Mouse (Mus musculus) hindbrain, embryonic 15.5 days (tissue): ENCODE measurements around the gene Dennd1a. TPM values are rescaled to one million over a fixed set of nuclear protein-coding genes. Genes with fewer than 3 reads are reported as not detected.

Source experiments
- ATAC-seq: fragments of 200-750 bp; cut with Nextera tagmentation; 2 replicates; pipeline ENCODE4 v1.8.0; 2017; ENCODE audit warnings: low read depth, moderate number of reproducible peaks, moderate TSS enrichment; ENCODE audit not compliant: low FRiP score
- H3K27ac ChIP-seq: fragments of 300-500 bp; sonication (generic); replicated peaks from 2 replicates; pipeline ENCODE4 v1.5.1; 2015; ENCODE audit warnings: mild to moderate bottlenecking, inconsistent platforms
- H3K27me3 ChIP-seq: fragments of 300-500 bp; sonication (generic); 2 replicates; pipeline ENCODE4 v1.6.1; 2015; ENCODE audit warnings: control low read depth, inconsistent platforms
- H3K36me3 ChIP-seq: fragments of 300-500 bp; sonication (generic); 2 replicates; pipeline ENCODE4 v1.6.1; 2015; ENCODE audit warnings: control low read depth, inconsistent platforms
- H3K4me1 ChIP-seq: fragments of 300-500 bp; sonication (generic); replicated peaks from 2 replicates; pipeline ENCODE4 v1.6.1; 2015; ENCODE audit warnings: control low read depth, inconsistent platforms
- H3K4me2 ChIP-seq: fragments of 300-500 bp; sonication (generic); 2 replicates; pipeline ENCODE4 v1.6.1; 2015; ENCODE audit warnings: moderate library complexity, mild to moderate bottlenecking, inconsistent platforms
- H3K4me3 ChIP-seq: fragments of 300-500 bp; sonication (generic); 2 replicates; pipeline ENCODE4 v1.5.1; 2015; ENCODE audit warnings: mild to moderate bottlenecking, inconsistent platforms
- H3K9ac ChIP-seq: fragments of 300-500 bp; sonication (generic); 2 replicates; pipeline ENCODE4 v1.6.1; 2015; ENCODE audit warnings: inconsistent platforms
- H3K9me3 ChIP-seq: fragments of 300-500 bp; sonication (generic); 2 replicates; pipeline ENCODE4 v1.6.1; 2016; ENCODE audit warnings: control low read depth, inconsistent platforms
- WGBS: fragments of 180-500 bp; shearing (Covaris S2); methylation state at CpG from one replicate; pipeline ENCODE4 v1.1.7; 2015; 5-methylcytosine and 5-hydroxymethylcytosine counted together
- polyA plus RNA-seq: library from polyadenylated mRNA; unstranded; fragments of >200 nt; fragmentation: Nextera tagmentation; extraction: Ambion mirVana; gene quantifications from 2 replicates; pipeline ENCODE4 v1.2.1, GENCODE M21; 2015

Gene Dennd1a
- polyA plus RNA-seq, 1 experiment from 2014 or later = 23.0 TPM

DNA sequence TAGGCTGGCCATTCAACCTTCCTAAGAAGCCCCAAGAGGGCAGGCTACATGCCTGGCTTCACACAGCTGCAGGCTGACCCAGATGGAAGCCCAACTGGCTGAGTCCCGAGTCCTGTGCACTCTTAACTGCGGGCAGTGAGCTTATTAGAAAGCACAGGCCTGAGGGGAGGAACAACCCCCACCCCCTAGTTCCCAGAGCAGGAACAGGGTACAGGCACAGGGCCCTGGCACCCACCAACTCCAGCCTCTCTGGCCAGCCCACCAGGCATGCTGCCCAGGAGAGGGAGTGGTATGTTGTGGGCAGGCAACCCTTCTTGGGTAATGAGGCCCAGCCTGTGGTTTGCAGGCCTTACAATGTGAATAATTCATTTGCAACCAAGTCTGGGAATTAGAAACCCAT lies 518.3 kb downstream of the Dennd1a start:
- H3K4me2 ChIP-seq = no peak overlapping the region
- H3K9ac ChIP-seq = no peak overlapping the region
- H3K9me3 ChIP-seq = no peaks in the 10 kb centered on the region
- 31% methylated on average over 2 of the region's 2 CpGs for WGBS
- H3K36me3 ChIP-seq = no peaks in the 10 kb centered on the region
- H3K27ac ChIP-seq = no peak overlapping the region
- ATAC-seq = peak; percentile 59
- no peaks in the 10 kb centered on the region for H3K27me3 ChIP-seq
- H3K4me3 ChIP-seq = no peak overlapping the region
- H3K4me1 ChIP-seq = peaks cover 45% of the 10 kb centered on the region

DNA sequence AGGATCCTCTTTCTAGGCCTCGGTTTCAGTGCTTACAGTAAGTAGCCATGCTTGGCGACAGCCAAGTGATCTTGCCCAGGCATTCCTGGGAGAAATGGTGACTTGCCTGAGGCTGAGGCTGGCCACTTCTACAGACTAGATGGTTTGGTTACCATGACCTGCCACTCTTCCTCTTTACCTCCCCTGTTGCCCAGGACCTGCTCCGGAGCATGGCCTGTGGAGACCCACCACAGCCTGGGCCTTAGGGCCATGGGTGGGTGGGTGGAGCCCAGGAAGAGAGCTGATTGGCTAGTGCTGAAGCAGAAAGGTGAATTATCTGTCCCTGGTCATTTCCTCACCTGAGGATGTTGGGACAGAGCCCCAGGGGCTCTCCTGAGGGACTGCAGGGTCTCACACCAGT lies 519.5 kb downstream of the Dennd1a start:
- Histone ChIP-seq H3K9me3 (no peaks in the 10 kb centered on the region), H3K4me3 (no peak overlapping the region), H3K9ac (no peak overlapping the region), H3K27me3 (no peaks in the 10 kb centered on the region), H3K27ac (no peak overlapping the region), H3K4me2 (no peak overlapping the region), H3K36me3 (no peaks in the 10 kb centered on the region), H3K4me1 (peaks cover 45% of the 10 kb centered on the region)
- WGBS = 59% methylated on average over 3 of the region's 3 CpGs
- no peak for ATAC-seq

DNA sequence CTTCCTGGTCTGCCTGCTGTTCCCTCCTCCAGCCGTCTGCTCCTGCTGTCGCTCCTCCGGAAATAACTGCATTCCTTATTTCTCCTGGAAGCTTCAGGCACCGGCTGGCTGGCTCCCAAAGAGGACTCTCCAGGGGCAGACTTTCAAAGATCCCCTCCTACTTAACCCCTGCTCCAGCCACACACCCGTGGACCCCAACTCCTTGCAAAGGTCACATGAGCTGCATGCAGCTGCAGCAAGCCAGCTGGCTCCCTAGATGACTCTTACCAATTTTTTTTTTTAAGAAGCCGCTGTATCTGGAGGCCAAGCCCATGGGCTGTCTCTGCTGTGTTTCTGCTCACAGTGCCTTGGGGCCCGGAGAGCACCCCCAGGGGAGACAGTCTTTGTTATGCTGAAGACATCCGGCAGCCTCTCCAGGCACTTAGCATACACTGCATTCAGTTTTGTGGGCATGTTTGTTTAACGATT lies 520.1 kb downstream of the Dennd1a start:
- 3% methylated on average over 9 of the region's 9 CpGs for WGBS
- Histone ChIP-seq H3K4me1 (peaks cover 45% of the 10 kb centered on the region), H3K4me2 (no peak overlapping the region), H3K36me3 (no peaks in the 10 kb centered on the region), H3K9ac (no peak overlapping the region), H3K4me3 (no peak overlapping the region), H3K27me3 (no peaks in the 10 kb centered on the region), H3K9me3 (no peaks in the 10 kb centered on the region), H3K27ac (0 out of 2 replicates have a peak overlapping the region, but pooled peaks have one; percentile 6)
- ATAC-seq = no peak

DNA sequence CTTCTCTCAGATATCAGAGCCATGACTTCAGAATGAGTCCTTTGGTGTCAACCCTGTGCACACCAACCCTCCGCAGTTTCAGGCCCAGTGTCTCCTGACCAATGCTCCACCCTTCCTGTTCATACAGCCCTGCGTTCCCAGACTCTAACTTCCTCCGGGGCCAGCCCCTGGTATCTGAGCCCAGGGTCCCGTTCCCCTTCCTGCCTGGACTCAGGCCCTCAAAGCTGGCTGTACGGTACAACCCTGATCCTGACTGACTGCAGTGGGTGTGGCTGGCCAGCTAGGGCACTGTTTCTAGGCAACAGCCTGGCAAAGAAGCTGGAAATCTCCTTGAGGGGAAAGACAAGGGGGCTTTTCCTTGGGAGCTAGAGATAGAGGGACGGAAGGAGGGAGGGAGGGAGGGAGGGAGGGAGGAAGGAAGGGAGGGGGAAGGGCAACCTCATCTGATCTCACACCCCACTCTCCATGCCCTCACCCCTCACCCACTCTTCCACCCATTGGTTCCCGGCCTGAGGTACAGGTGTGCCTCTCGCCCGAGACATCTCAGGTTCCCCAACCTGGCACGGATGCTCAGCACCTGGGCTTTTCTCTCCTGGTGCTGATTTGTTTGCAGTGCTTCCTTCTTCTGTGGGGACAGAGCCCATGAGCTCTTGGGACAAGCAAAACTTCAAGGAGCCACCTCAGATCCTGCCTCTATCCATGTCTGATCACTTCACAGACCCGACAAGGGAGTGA lies 521.0 kb downstream of the Dennd1a start:
- H3K4me1 ChIP-seq = peaks cover 40% of the 10 kb centered on the region
- no peak overlapping the region for H3K27ac ChIP-seq
- 39% methylated on average over 11 of the region's 11 CpGs for WGBS
- no peak for ATAC-seq
- no peaks in the 10 kb centered on the region for H3K9me3 ChIP-seq
- H3K36me3 ChIP-seq = no peaks in the 10 kb centered on the region
- no peaks in the 10 kb centered on the region for H3K27me3 ChIP-seq
- no peak overlapping the region for H3K4me2 ChIP-seq
- H3K9ac ChIP-seq = no peak overlapping the region
- H3K4me3 ChIP-seq = no peak overlapping the region

DNA sequence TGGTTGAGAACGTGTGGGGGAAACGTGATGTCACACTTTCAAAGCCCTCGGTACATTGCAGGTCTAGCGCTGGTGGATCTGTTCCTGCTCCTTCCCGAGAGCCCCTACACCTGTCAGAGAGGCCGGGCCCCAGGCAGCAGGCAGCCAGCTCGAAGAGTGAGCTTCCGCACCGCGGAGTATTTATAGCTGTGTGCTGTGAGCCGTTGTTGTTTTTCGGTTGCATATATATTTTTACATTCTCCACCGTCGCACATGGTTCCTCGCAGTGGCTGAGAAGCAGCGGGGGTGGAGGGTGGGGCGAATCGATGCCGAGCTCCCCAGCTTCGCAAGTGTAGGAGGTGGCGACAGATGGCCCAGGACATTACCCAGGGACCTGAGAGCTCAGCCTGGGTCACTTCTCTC lies 522.1 kb downstream of the Dennd1a start:
- ATAC-seq = no peak

DNA sequence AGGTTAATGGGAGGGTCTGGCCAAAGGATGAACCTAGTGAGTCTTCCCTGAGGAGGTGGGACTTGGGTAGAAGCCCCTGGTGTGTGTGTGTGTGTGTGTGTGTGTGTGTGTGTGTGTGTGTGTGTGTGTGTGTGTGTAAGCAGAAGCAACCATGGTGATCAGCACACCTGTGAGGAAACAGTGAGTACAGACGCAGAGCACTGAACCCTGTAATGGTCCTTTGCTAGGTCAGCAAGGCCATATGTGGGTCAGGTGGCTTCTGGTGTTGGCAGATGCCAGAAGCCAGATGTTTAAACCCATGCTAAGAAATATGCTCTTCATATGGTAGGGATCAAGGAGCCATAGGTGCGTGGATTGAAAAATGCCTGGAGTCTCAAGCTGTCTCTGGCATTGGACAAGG lies 522.7 kb downstream of the Dennd1a start:
- WGBS = 96% methylated on average over 2 of the region's 2 CpGs

More for the DNA sequence above, 522.1 kb downstream of the Dennd1a start:
- Histone ChIP-seq H3K4me1 (peaks cover 37% of the 10 kb centered on the region), H3K4me2 (peak overlapping the region; percentile 22; the same call in 1 of the 2 replicates), H3K4me3 (no peak overlapping the region), H3K27me3 (no peaks in the 10 kb centered on the region), H3K9ac (no peak overlapping the region), H3K27ac (no peak overlapping the region), H3K9me3 (no peaks in the 10 kb centered on the region), H3K36me3 (no peaks in the 10 kb centered on the region)
- WGBS = 21% methylated on average over 21 of the region's 21 CpGs

DNA sequence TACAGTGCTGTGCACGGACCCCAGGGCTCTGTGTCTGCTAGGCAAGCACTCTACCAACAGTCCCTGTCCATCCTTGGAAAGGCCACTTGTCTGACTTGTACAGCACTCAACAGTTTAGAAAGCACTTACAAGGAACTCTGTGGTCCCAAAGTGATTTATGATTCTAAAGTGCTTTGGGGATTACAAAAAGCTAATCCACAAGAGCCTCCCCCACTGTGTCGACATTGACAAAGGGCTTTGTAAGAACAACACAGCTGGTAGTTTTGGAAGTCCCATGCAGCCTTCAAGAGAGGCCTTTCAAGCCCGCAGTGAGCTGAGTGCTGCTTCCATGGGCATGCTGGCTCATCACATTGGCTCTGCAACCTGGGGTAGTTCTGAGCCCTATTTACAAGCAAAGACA lies 523.6 kb downstream of the Dennd1a start:
- WGBS = 18% methylated on average over 3 of the region's 3 CpGs
- Histone ChIP-seq H3K4me1 (peaks cover 37% of the 10 kb centered on the region), H3K9ac (no peak overlapping the region), H3K9me3 (no peaks in the 10 kb centered on the region), H3K27ac (no peak overlapping the region), H3K4me3 (no peak overlapping the region), H3K36me3 (no peaks in the 10 kb centered on the region), H3K27me3 (no peaks in the 10 kb centered on the region), H3K4me2 (no peak overlapping the region)
- ATAC-seq = no peak

More for the DNA sequence above, 522.7 kb downstream of the Dennd1a start:
- no peaks in the 10 kb centered on the region for H3K27me3 ChIP-seq
- no peak for ATAC-seq
- H3K27ac ChIP-seq = no peak overlapping the region
- peaks cover 43% of the 10 kb centered on the region for H3K4me1 ChIP-seq
- H3K9ac ChIP-seq = no peak overlapping the region
- H3K36me3 ChIP-seq = no peaks in the 10 kb centered on the region
- H3K4me3 ChIP-seq = no peak overlapping the region
- H3K4me2 ChIP-seq = no peak overlapping the region
- H3K9me3 ChIP-seq = no peaks in the 10 kb centered on the region

DNA sequence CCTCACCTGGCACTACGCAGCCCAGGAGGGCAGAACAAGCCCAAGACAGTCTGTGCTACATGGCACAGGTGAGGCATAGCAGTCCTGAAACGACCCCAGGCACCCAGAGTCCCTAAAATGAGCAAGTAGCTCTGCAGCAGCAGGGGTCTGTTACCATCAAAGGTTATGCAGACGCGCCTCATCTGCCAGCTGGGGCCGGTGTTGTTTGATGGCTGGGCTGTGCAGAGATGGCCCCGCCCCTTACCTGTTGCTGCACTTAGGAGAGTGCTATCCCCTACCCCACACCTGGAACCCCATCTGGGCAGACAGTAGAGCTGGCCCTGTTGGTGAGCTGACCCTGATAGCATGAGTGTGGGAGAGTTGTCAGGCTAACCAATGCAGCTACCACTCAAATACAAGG lies 526.6 kb downstream of the Dennd1a start:
- H3K4me2 ChIP-seq = no peak overlapping the region
- H3K4me3 ChIP-seq = no peak overlapping the region
- no peaks in the 10 kb centered on the region for H3K36me3 ChIP-seq
- no peaks in the 10 kb centered on the region for H3K27me3 ChIP-seq
- H3K9me3 ChIP-seq = no peaks in the 10 kb centered on the region
- H3K27ac ChIP-seq = no peak overlapping the region
- WGBS = 35% methylated on average over 6 of the region's 6 CpGs
- no peak overlapping the region for H3K9ac ChIP-seq
- ATAC-seq = no peak
- H3K4me1 ChIP-seq = peaks cover 24% of the 10 kb centered on the region

DNA sequence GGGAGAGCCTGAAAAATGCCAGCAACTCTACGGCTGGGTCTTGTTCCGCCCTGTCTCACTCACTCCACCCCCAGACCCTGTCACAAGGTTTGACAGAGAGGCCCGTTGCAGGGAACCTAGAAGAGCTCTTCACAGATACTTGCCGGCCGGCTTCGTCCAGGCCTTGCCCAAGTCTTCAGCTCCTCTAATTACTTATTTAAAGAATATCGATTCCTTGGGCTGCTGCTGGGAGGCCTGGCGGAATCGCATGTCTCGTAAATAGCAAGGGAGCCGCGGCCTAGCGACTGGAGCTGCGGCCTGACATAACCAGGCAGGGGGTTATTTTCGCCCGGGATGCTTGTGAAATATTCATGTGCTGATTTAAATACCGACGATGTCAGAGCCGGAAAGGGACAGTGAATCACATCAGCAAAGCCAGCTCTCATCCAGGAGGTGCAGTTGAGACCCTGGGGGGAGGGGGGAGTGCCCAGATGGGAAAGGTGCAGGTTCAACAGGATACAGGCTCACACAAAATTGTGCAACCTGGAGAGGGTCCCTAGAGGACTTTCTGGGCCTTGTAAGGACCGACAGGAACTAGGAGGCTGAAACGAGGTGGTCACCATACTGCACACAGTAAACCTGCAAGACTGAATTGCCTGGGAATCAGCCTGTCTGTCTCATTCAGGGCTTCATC lies 528.7 kb downstream of the Dennd1a start:
- no peak overlapping the region for H3K4me3 ChIP-seq
- 9% methylated on average over 21 of the region's 21 CpGs for WGBS
- peaks cover 17% of the 10 kb centered on the region for H3K4me1 ChIP-seq
- H3K27me3 ChIP-seq = no peaks in the 10 kb centered on the region
- peak; percentile 35; the same call in 1 of the 2 replicates for ATAC-seq
- H3K4me2 ChIP-seq = peak overlapping the region; percentile 28
- H3K9ac ChIP-seq = 0 out of 2 replicates have a peak overlapping the region, but pooled peaks have one; percentile 17
- no peaks in the 10 kb centered on the region for H3K9me3 ChIP-seq
- 0 out of 2 replicates have a peak overlapping the region, but pooled peaks have one; percentile 7 for H3K27ac ChIP-seq
- no peaks in the 10 kb centered on the region for H3K36me3 ChIP-seq

DNA sequence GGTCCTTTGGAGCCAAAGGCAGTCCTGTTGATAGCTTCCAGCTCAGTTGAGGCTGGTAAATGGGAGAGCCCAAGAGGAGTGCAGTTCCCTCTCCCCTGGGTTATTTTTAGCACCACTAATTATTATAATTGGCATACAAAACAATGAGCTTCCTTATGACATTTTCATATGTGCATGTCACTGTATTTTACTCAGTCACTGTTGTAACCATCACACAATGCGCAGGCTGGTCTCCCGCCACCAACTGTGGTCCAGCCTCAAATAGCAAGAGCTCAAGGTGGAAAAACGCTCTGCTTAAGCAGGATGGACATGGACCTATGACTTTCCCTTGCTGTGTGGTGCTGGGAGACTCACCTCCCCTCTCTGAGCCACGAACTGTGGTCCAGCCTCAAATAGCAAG lies 529.4 kb downstream of the Dennd1a start:
- Histone ChIP-seq H3K9ac (no peak overlapping the region), H3K27me3 (no peaks in the 10 kb centered on the region), H3K36me3 (no peaks in the 10 kb centered on the region), H3K4me1 (peaks cover 17% of the 10 kb centered on the region), H3K4me3 (no peak overlapping the region), H3K9me3 (no peaks in the 10 kb centered on the region), H3K4me2 (no peak overlapping the region), H3K27ac (no peak overlapping the region)
- no peak for ATAC-seq
- WGBS = 86% methylated on average over 4 of the region's 4 CpGs

DNA sequence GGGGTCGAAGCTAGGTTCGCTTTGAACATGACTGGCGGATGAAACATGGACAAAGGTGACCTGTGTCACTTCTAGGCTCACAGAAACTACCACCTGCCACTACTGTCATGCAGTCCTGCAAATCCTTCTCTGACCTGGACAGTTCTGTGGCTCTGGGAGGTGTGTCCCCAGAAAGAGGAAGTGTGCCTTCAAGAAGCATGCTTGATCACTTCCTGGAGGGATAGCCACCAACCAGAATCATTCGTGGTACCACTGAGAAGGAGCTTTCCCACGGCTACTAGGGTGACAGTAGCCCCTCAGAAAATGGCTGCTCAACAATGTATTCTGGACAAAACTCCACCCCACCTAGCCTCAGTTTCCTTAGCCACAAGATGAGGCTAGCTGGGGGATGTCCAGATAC lies 530.2 kb downstream of the Dennd1a start:
- H3K36me3 ChIP-seq = no peaks in the 10 kb centered on the region
- H3K27ac ChIP-seq = no peak overlapping the region
- no peak overlapping the region for H3K4me2 ChIP-seq
- no peaks in the 10 kb centered on the region for H3K9me3 ChIP-seq
- H3K4me3 ChIP-seq = no peak overlapping the region
- H3K4me1 ChIP-seq = peaks cover 17% of the 10 kb centered on the region
- no peak for ATAC-seq
- H3K27me3 ChIP-seq = no peaks in the 10 kb centered on the region
- H3K9ac ChIP-seq = no peak overlapping the region
- WGBS = 84% methylated on average over 5 of the region's 5 CpGs

DNA sequence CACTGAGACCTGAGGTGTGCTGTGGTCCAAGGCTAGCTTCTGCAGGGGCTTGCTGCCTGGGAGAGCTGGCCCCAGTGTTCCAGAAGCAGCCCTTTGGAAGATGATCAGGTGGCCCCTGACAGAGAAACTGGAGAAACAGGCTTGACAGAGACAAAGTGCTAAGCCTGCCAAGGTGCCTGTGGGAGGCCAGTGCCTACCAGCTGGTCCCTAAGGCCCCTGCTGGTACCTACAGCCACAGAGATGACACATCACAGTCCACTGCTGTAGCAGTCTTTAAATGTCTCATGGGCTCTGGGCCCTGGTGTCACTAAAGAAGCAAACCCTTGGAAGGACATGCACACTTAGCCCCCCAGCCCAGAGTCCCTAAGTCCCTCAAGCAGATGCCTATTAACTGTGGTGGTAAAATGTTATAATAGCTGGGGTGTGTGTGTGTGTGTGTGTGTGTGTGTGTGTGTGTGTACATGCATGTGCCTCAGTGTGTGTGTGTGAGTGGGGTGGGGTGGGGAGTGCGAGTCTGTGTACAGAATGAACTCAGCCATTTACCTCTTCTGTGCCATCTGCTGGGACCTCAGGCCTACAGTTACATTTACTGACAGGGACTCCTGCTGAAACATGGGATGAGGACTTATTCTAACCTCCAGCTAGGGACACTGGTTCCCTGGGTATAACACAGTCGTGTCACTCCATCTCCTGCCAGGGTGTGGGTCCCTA lies 530.8 kb downstream of the Dennd1a start:
- 0 out of 2 replicates have a peak, but pooled peaks have one; percentile 28 for ATAC-seq
- Histone ChIP-seq H3K9me3 (no peaks in the 10 kb centered on the region), H3K9ac (no peak overlapping the region), H3K4me3 (no peak overlapping the region), H3K4me2 (no peak overlapping the region), H3K27me3 (no peaks in the 10 kb centered on the region), H3K36me3 (no peaks in the 10 kb centered on the region), H3K27ac (no peak overlapping the region), H3K4me1 (peaks cover 17% of the 10 kb centered on the region)
- 79% methylated on average over 2 of the region's 2 CpGs for WGBS
